Mouse (Mus musculus) hindbrain, embryonic 13.5 days (tissue): ENCODE measurements around the gene Hist1h3i. TPM values are rescaled to one million over a fixed set of nuclear protein-coding genes. Genes with fewer than 3 reads are reported as not detected.
A peak's percentile ranks its signal among the peaks of the same experiment; 100 is the strongest.
"Not testable (repeated sequence)": the region's sequence is repeated elsewhere in the genome, so short reads cannot be mapped to it uniquely, and the experiment has no call there.

Experiments
- ATAC-seq: fragments of 200-750 bp; cut with Nextera tagmentation; 2 replicates; pipeline ENCODE4 v1.8.0; 2017; ENCODE audit warnings: moderate TSS enrichment; ENCODE audit not compliant: low FRiP score
- H3K27ac ChIP-seq: fragments of 300-500 bp; sonication (generic); 2 replicates; pipeline ENCODE4 v1.5.1; 2015; ENCODE audit warnings: inconsistent platforms, mild to moderate bottlenecking, moderate library complexity
- H3K27me3 ChIP-seq: fragments of 300-500 bp; sonication (generic); 2 replicates; pipeline ENCODE4 v1.6.1; 2015; ENCODE audit warnings: mild to moderate bottlenecking, inconsistent platforms
- H3K36me3 ChIP-seq: fragments of 300-500 bp; sonication (generic); 2 replicates; pipeline ENCODE4 v1.6.1; 2015; ENCODE audit warnings: mild to moderate bottlenecking, inconsistent platforms
- H3K4me1 ChIP-seq: fragments of 300-500 bp; sonication (generic); replicated peaks from 2 replicates; pipeline ENCODE4 v1.6.1; 2015; ENCODE audit warnings: inconsistent platforms
- H3K4me2 ChIP-seq: fragments of 300-500 bp; sonication (generic); 2 replicates; pipeline ENCODE4 v1.6.1; 2015; ENCODE audit warnings: inconsistent platforms, mild to moderate bottlenecking, moderate library complexity
- H3K4me3 ChIP-seq: fragments of 300-500 bp; sonication (generic); 2 replicates; pipeline ENCODE4 v1.5.1; 2015; ENCODE audit warnings: mild to moderate bottlenecking, inconsistent platforms
- H3K9ac ChIP-seq: fragments of 300-500 bp; sonication (generic); 2 replicates; pipeline ENCODE4 v1.6.1; 2015; ENCODE audit warnings: mild to moderate bottlenecking, inconsistent platforms
- H3K9me3 ChIP-seq: fragments of 300-500 bp; sonication (generic); 2 replicates; pipeline ENCODE4 v1.6.1; 2016; ENCODE audit warnings: inconsistent platforms
- WGBS: fragments of 180-500 bp; shearing (Covaris S2); methylation state at CpG from one replicate; pipeline ENCODE4 v1.1.7; 2015; 5-methylcytosine and 5-hydroxymethylcytosine counted together
- polyA plus RNA-seq: library from polyadenylated mRNA; unstranded; fragments of >200 nt; fragmentation: Nextera tagmentation; extraction: Ambion mirVana; gene quantifications from 2 replicates; pipeline ENCODE4 v1.2.1, GENCODE M21; 2015

The Hist1h3i gene
- polyA plus RNA-seq, 1 experiment from 2014 or later = 48.5 TPM

- ATAC-seq = peak; percentile 7; the same call in 1 of the 2 replicates
- Histone ChIP-seq H3K36me3 (no peaks in the 10 kb centered on the region), H3K9ac (peak within 1 kb of the TSS; percentile 76), H3K9me3 (no peaks in the 10 kb centered on the region), H3K27ac (peak within 1 kb of the TSS; percentile 72), H3K4me3 (peak within 1 kb of the TSS; percentile 54), H3K27me3 (0 out of 2 replicates have a peak, but pooled peaks cover 3% of the 10 kb centered on the region), H3K4me1 (peaks cover 28% of the 10 kb centered on the region), H3K4me2 (peak within 1 kb of the TSS; percentile 90)
- under 1% methylated on average over 44 of the region's 44 CpGs for WGBS
Measured at GRCm38 (mm10) chr13:21779767-21780731, 3.1 kb downstream of the Hist1h3i start, which contains the start of gene Hist1h1b. Gene Hist1h1b, minus strand, starts transcription at chr13:21780625.

- H3K36me3 ChIP-seq = no peaks in the 10 kb centered on the region
- 4% methylated on average over 33 of the region's 33 CpGs for WGBS
- H3K4me3 ChIP-seq = peak overlapping the region; percentile 54
- peak overlapping the region; percentile 76 for H3K9ac ChIP-seq
- H3K27me3 ChIP-seq = 0 out of 2 replicates have a peak, but pooled peaks cover 3% of the 10 kb centered on the region
- peak; percentile 94 for ATAC-seq
- H3K9me3 ChIP-seq = no peaks in the 10 kb centered on the region
- peak overlapping the region; percentile 90 for H3K4me2 ChIP-seq
- peak overlapping the region; percentile 72 for H3K27ac ChIP-seq
- peaks cover 25% of the 10 kb centered on the region for H3K4me1 ChIP-seq
Measured at GRCm38 (mm10) chr13:21778814-21779766, 4.1 kb downstream of the Hist1h3i start.

- H3K27me3 ChIP-seq = no peaks in the 10 kb centered on the region
- no peak overlapping the region for H3K9ac ChIP-seq
- H3K4me3 ChIP-seq = no peak overlapping the region
- H3K4me2 ChIP-seq = no peak overlapping the region
- no peaks in the 10 kb centered on the region for H3K36me3 ChIP-seq
- peaks cover 17% of the 10 kb centered on the region for H3K4me1 ChIP-seq
- no peak overlapping the region for H3K27ac ChIP-seq
- H3K9me3 ChIP-seq = no peaks in the 10 kb centered on the region
- WGBS = 64% methylated on average over 1 of the region's 1 CpGs
- ATAC-seq = no peak
Measured at GRCm38 (mm10) chr13:21755707-21756106, 27.5 kb downstream of the Hist1h3i start.

- peak overlapping the region; percentile 69 for H3K9ac ChIP-seq
- not testable (repeated sequence) for H3K27me3 ChIP-seq, H3K36me3 ChIP-seq, H3K9me3 ChIP-seq
- WGBS = under 1% methylated on average over 17 of the region's 26 CpGs
- peak overlapping the region; percentile 76 for H3K4me2 ChIP-seq
- H3K27ac ChIP-seq = peak overlapping the region; percentile 95
- H3K4me3 ChIP-seq = peak overlapping the region; percentile 44
- ATAC-seq = peak; percentile 9; the same call in 1 of the 2 replicates
- peaks cover 21% of the 10 kb centered on the region for H3K4me1 ChIP-seq
Measured at GRCm38 (mm10) chr13:21754294-21755001, 28.7 kb downstream of the Hist1h3i start.

- peak within 1 kb of the TSS; percentile 44 for H3K4me3 ChIP-seq
- WGBS = under 1% methylated on average over 46 of the region's 50 CpGs
- H3K4me1 ChIP-seq = peaks cover 28% of the 10 kb centered on the region
- H3K9me3 ChIP-seq, H3K36me3 ChIP-seq, H3K27me3 ChIP-seq: not testable (repeated sequence)
- peak within 1 kb of the TSS; percentile 74 for H3K9ac ChIP-seq
- peak within 1 kb of the TSS; percentile 95 for H3K27ac ChIP-seq
- H3K4me2 ChIP-seq = peak within 1 kb of the TSS; percentile 76
- ATAC-seq = peak; percentile 96
Measured at GRCm38 (mm10) chr13:21753524-21754285, 29.5 kb downstream of the Hist1h3i start, which contains the start of the genes Hist1h2ak and Hist1h2bn. Gene Hist1h2ak, minus strand, starts transcription at chr13:21753827. Gene Hist1h2bn, plus strand, starts transcription at chr13:21754123.

- WGBS = 5% methylated on average over 10 of the region's 10 CpGs
- Histone ChIP-seq H3K4me3 (peak overlapping the region; percentile 44), H3K9me3 (no peaks in the 10 kb centered on the region), H3K9ac (peak overlapping the region; percentile 74), H3K27me3 (no peaks in the 10 kb centered on the region), H3K36me3 (no peaks in the 10 kb centered on the region), H3K4me2 (peak overlapping the region; percentile 76), H3K27ac (peak overlapping the region; percentile 95), H3K4me1 (peaks cover 31% of the 10 kb centered on the region)
- ATAC-seq = no peak
Measured at GRCm38 (mm10) chr13:21753051-21753523, 30.1 kb downstream of the Hist1h3i start.

GRCm38 (mm10) chr13:21752356-21752755, 30.8 kb downstream of the Hist1h3i start:
- Histone ChIP-seq H3K9ac (no peak overlapping the region), H3K4me2 (0 out of 2 replicates have a peak overlapping the region, but pooled peaks have one; percentile 76), H3K9me3 (no peaks in the 10 kb centered on the region), H3K27ac (0 out of 2 replicates have a peak overlapping the region, but pooled peaks have one; percentile 48), H3K27me3 (no peaks in the 10 kb centered on the region), H3K36me3 (no peaks in the 10 kb centered on the region), H3K4me3 (no peak overlapping the region), H3K4me1 (peaks cover 34% of the 10 kb centered on the region)
- 51% methylated on average over 3 of the region's 3 CpGs for WGBS
- ATAC-seq = no peak

- Histone ChIP-seq H3K4me2 (no peak overlapping the region), H3K27me3 (no peaks in the 10 kb centered on the region), H3K36me3 (no peaks in the 10 kb centered on the region), H3K4me1 (peaks cover 37% of the 10 kb centered on the region), H3K27ac (no peak overlapping the region), H3K9ac (no peak overlapping the region), H3K9me3 (no peaks in the 10 kb centered on the region), H3K4me3 (no peak overlapping the region)
- WGBS = 82% methylated on average over 3 of the region's 3 CpGs
- ATAC-seq = no peak
Measured at GRCm38 (mm10) chr13:21751827-21752226, 31.3 kb downstream of the Hist1h3i start.

- Histone ChIP-seq H3K4me2 (no peak overlapping the region), H3K27me3 (no peaks in the 10 kb centered on the region), H3K4me3 (no peak overlapping the region), H3K36me3 (no peaks in the 10 kb centered on the region), H3K27ac (no peak overlapping the region), H3K4me1 (peaks cover 37% of the 10 kb centered on the region), H3K9me3 (no peaks in the 10 kb centered on the region), H3K9ac (no peak overlapping the region)
- no peak for ATAC-seq
Measured at GRCm38 (mm10) chr13:21751417-21751816, 31.8 kb downstream of the Hist1h3i start.

GRCm38 (mm10) chr13:21750159-21751017, 32.8 kb downstream of the Hist1h3i start, which contains the start of gene Hist1h4k:
Gene Hist1h4k, minus strand, starts transcription at chr13:21750505.
- H3K9me3 ChIP-seq, H3K36me3 ChIP-seq, H3K27me3 ChIP-seq: not testable (repeated sequence)
- Histone ChIP-seq H3K9ac (peak within 1 kb of the TSS; percentile 79), H3K27ac (peak within 1 kb of the TSS; percentile 93), H3K4me1 (peaks cover 37% of the 10 kb centered on the region), H3K4me2 (peak within 1 kb of the TSS; percentile 84), H3K4me3 (peak within 1 kb of the TSS; percentile 57)
- WGBS = under 1% methylated on average over 47 of the region's 56 CpGs
- ATAC-seq = peak; percentile 87
